Mouse (Mus musculus): ENCODE measurements around the gene Mars.

Mars gene

GRCm38 (mm10) chr10:127311476-127312355 lies at the start of gene Mars:
TSS of gene Mars (minus strand) at chr10:127311786.
- in situ Hi-C loops (cut with MboI, MseI), result loop anchor here (10.0 kb wide), 2 partner anchors 127 to 1233 kb away; partner anchors contain the start of genes Rpl41, Slc26a10 and Zc3h10

GRCm38 (mm10) chr10:127360714-127361113 lies 49.1 kb upstream of the Mars start:
- in situ Hi-C loops (cut with MboI, MseI), result no loop called here

- in situ Hi-C loops (cut with MboI, MseI), result no loop called here
These were observed 43.8 kb upstream of the Mars start for GRCm38 (mm10) chr10:127355336-127355735.

GRCm38 (mm10) chr10:127353909-127354895 lies 42.6 kb upstream of the Mars start, which contains the start of gene Inhbe:
TSS of gene Inhbe (minus strand) at chr10:127354411.
- in situ Hi-C loops (cut with MboI, MseI), result no loop called here

GRCm38 (mm10) chr10:127352766-127353165 lies 41.2 kb upstream of the Mars start:
- in situ Hi-C loops (cut with MboI, MseI), result no loop called here

- in situ Hi-C loops (cut with MboI, MseI), result no loop called here
These were observed 40.6 kb upstream of the Mars start for GRCm38 (mm10) chr10:127352187-127352586.

GRCm38 (mm10) chr10:127351719-127352118 lies 40.1 kb upstream of the Mars start:
- in situ Hi-C loops (cut with MboI, MseI), result no loop called here

GRCm38 (mm10) chr10:127351285-127351595 lies 39.7 kb upstream of the Mars start:
- in situ Hi-C loops (cut with MboI, MseI), result no loop called here

GRCm38 (mm10) chr10:127350594-127351284 lies 39.2 kb upstream of the Mars start:
- in situ Hi-C loops (cut with MboI, MseI), result no loop called here

GRCm38 (mm10) chr10:127349810-127350209 lies 38.2 kb upstream of the Mars start:
- in situ Hi-C loops (cut with MboI, MseI), result no loop called here

- in situ Hi-C loops (cut with MboI, MseI), result no loop called here
These were observed 37.4 kb upstream of the Mars start for GRCm38 (mm10) chr10:127348957-127349356.

- in situ Hi-C loops (cut with MboI, MseI), result no loop called here
These were observed 34.6 kb upstream of the Mars start for GRCm38 (mm10) chr10:127346173-127346572.

- in situ Hi-C loops (cut with MboI, MseI), result no loop called here
These were observed 31.4 kb upstream of the Mars start for GRCm38 (mm10) chr10:127343029-127343428.

- in situ Hi-C loops (cut with MboI, MseI), result no loop called here
These were observed 30.5 kb upstream of the Mars start, which contains the start of gene Gli1 for GRCm38 (mm10) chr10:127341891-127342639. TSS of gene Gli1 (minus strand) at chr10:127341974.

- in situ Hi-C loops (cut with MboI, MseI), result no loop called here
These were observed 29.7 kb upstream of the Mars start for GRCm38 (mm10) chr10:127341360-127341690.

- in situ Hi-C loops (cut with MboI, MseI), result no loop called here
These were observed 29.2 kb upstream of the Mars start for GRCm38 (mm10) chr10:127340577-127341359.

GRCm38 (mm10) chr10:127339683-127340576 lies 28.3 kb upstream of the Mars start:
- in situ Hi-C loops (cut with MboI, MseI), result no loop called here

- in situ Hi-C loops (cut with MboI, MseI), result no loop called here
These were observed 27.5 kb upstream of the Mars start for GRCm38 (mm10) chr10:127338930-127339682.

All from regulatory T cell (primary cell).